Mouse (Mus musculus) MEL (cell line): ENCODE measurements around the gene Cwh43. TPM values are rescaled to one million over a fixed set of nuclear protein-coding genes. Genes with fewer than 3 reads are reported as not detected.

Source experiments
- DNase-seq: peaks from one replicate; pipeline ENCODE4 v3.0.0; 2011; ENCODE audit warnings: low read depth, low spot score
- H3K27ac ChIP-seq: 2 replicates; pipeline ENCODE4 v1.5.1; 2012; ENCODE audit warnings: low read depth, mild to moderate bottlenecking, control low read depth, low read length, moderate library complexity; ENCODE audit not compliant: control insufficient read depth
- H3K27me3 ChIP-seq, 2 experiments: fragments of 150-350 bp in 1 of 2; sonication (generic) in 1 of 2; 2 replicates each; pipeline ENCODE4 v1.6.1; 2012; ENCODE audit warnings: low read length in 2 of 2, mild to moderate bottlenecking in 2 of 2, improper control_type of control experiment in 1 of 2, moderate library complexity in 1 of 2; ENCODE audit not compliant: insufficient read depth in 2 of 2, control insufficient read depth in 1 of 2
- H3K36me3 ChIP-seq, 2 experiments: 2 replicates each; pipeline ENCODE4 v1.6.1; 2012 to 2014; ENCODE audit warnings: low read length in 2 of 2, improper control_type of control experiment in 1 of 2, inconsistent platforms in 1 of 2, mild to moderate bottlenecking in 1 of 2; ENCODE audit not compliant: insufficient read depth in 2 of 2, control insufficient read depth in 1 of 2
- H3K4me1 ChIP-seq, 2 experiments: fragments of 150-350 bp in 1 of 2; sonication (generic) in 1 of 2; 2 replicates each; pipeline ENCODE4 v1.6.1; 2012; ENCODE audit warnings: low read length in 2 of 2, improper control_type of control experiment in 1 of 2, mild to moderate bottlenecking in 1 of 2; ENCODE audit not compliant: insufficient read depth in 2 of 2, control insufficient read depth in 1 of 2
- H3K4me3 ChIP-seq, 2 experiments: fragments of 150-350 bp in 1 of 2; sonication (generic) in 1 of 2; 2 replicates each; pipeline ENCODE4 v1.5.1; 2012; ENCODE audit warnings: low read depth in 2 of 2, low read length in 2 of 2, mild to moderate bottlenecking in 2 of 2, moderate library complexity in 2 of 2, control low read depth in 1 of 2, improper control_type of control experiment in 1 of 2; ENCODE audit not compliant: control insufficient read depth in 1 of 2, insufficient read depth in 1 of 2
- H3K79me2 ChIP-seq: 2 replicates; pipeline ENCODE4 v1.6.1; 2012; ENCODE audit warnings: mild to moderate bottlenecking, low read length, moderate library complexity; ENCODE audit not compliant: control insufficient read depth, poor library complexity, insufficient read depth
- H3K9ac ChIP-seq: 2 replicates; pipeline ENCODE4 v1.6.1; 2012; ENCODE audit warnings: low read depth, mild to moderate bottlenecking, control low read depth, low read length, moderate library complexity; ENCODE audit not compliant: control insufficient read depth, poor library complexity, severe bottlenecking
- H3K9me3 ChIP-seq: fragments of 150-350 bp; sonication (generic); replicated peaks from 2 replicates; pipeline ENCODE4 v1.6.1; 2012; ENCODE audit warnings: mild to moderate bottlenecking, low read length, improper control_type of control experiment, moderate library complexity; ENCODE audit not compliant: insufficient read depth
- CTCF ChIP-seq, 3 experiments: IDR thresholded peaks in 2 of 3; conservative IDR thresholded peaks in 1 of 3; 2 replicates each; pipeline ENCODE4 v1.5.1; 2011 to 2012; ENCODE audit warnings: low read length in 3 of 3, low read depth in 2 of 3, mild to moderate bottlenecking in 2 of 3, improper control_type of control experiment in 1 of 3, inconsistent platforms in 1 of 3, mixed read lengths in 1 of 3, moderate library complexity in 1 of 3; ENCODE audit not compliant: control insufficient read depth in 1 of 3, insufficient read depth in 1 of 3, poor library complexity in 1 of 3, severe bottlenecking in 1 of 3
- EP300 ChIP-seq, 2 experiments: IDR thresholded peaks; 2 replicates each; pipeline ENCODE4 v1.6.1; 2011; ENCODE audit warnings: improper control_type of control experiment in 2 of 2, low read length in 2 of 2, low read depth in 1 of 2, mild to moderate bottlenecking in 1 of 2
- GATA1 ChIP-seq: IDR thresholded peaks from 2 replicates; pipeline ENCODE4 v1.6.1; 2011; ENCODE audit warnings: low read depth, low read length, improper control_type of control experiment
- HCFC1 ChIP-seq: IDR thresholded peaks from 2 replicates; pipeline ENCODE4 v1.6.1; 2012; ENCODE audit warnings: low read depth, mild to moderate bottlenecking, inconsistent platforms, low read length, improper control_type of control experiment, moderate library complexity
- MAFK ChIP-seq: IDR thresholded peaks from 2 replicates; pipeline ENCODE4 v1.6.1; 2011; ENCODE audit warnings: low read depth, mild to moderate bottlenecking, low read length, improper control_type of control experiment, borderline replicate concordance
- MYC ChIP-seq: IDR thresholded peaks from 2 replicates; pipeline ENCODE4 v1.6.1; 2011; ENCODE audit warnings: low read depth, mild to moderate bottlenecking, low read length, improper control_type of control experiment, moderate library complexity
- RCOR1 ChIP-seq: IDR thresholded peaks from 2 replicates; pipeline ENCODE4 v1.6.1; 2012; ENCODE audit warnings: low read depth, mild to moderate bottlenecking, inconsistent platforms, low read length, improper control_type of control experiment
- TCF12 ChIP-seq: IDR thresholded peaks from 2 replicates; pipeline ENCODE4 v1.6.1; 2014; ENCODE audit warnings: low read depth, mild to moderate bottlenecking, inconsistent platforms, low read length, improper control_type of control experiment, moderate library complexity
- ZNF384 ChIP-seq: IDR thresholded peaks from 2 replicates; pipeline ENCODE4 v1.6.1; 2012; ENCODE audit warnings: low read depth, mild to moderate bottlenecking, inconsistent platforms, low read length, improper control_type of control experiment
- polyA plus RNA-seq, 2 experiments: library from polyadenylated mRNA; stranded (reverse) in 1 of 2; unstranded in 1 of 2; fragments of >175 nt in 1 of 2; fragments of >200 nt in 1 of 2; gene quantifications; 2 replicates each; pipeline versions ENCODE4 v1.2.1 to v1.2.4; 2012; ENCODE audit warnings: low replicate concordance in 2 of 2, low read depth in 1 of 2; ENCODE audit not compliant: insufficient read length in 2 of 2, insufficient read depth in 1 of 2, missing spikeins in 1 of 2
- total RNA-seq: library from RNA; depleted of rRNA; stranded (reverse); fragments of 300-350 nt; gene quantifications from 2 replicates; pipeline ENCODE4 v1.2.3, GENCODE M21; 2012

Gene Cwh43
- total and polyA plus RNA-seq, 3 experiments: not detected

GRCm38 (mm10) chr5:73468462-73469433, 62.9 kb downstream of the Cwh43 start:
- Histone ChIP-seq H3K36me3 (peaks cover 0 to 21% of the 10 kb centered on the region in 2 experiments; a peak in 2 of 4 replicates), H3K27me3 (no peaks in the 10 kb centered on the region), H3K27ac (peak overlapping the region; percentile 36; the same call in 1 of the 2 replicates), H3K9ac (no peak overlapping the region), H3K4me3 (no peak overlapping the region), H3K4me1 (peaks cover 20 to 37% of the 10 kb centered on the region in 2 experiments), H3K9me3 (no peaks in the 10 kb centered on the region), H3K79me2 (no peaks in the 10 kb centered on the region)
- TF ChIP-seq TCF12 (peak; percentile 34; the same call in 1 of the 2 replicates), ZNF384 (0 out of 2 replicates have a peak, but pooled peaks have one; percentile 14), EP300 (IDR thresholded peaks at IDR 0.05; ENCODE audit: low read depth in 1 of 2, low read length in 2 of 2) (peak in 1 of 2 experiments; percentile 22; a peak in 2 of 4 replicates), RCOR1 (0 out of 2 replicates have a peak, but pooled peaks have one; percentile 10), HCFC1 (no peak), GATA1 (peak; percentile 56; the same call in 1 of the 2 replicates), MAFK (no peak)
- no peak for DNase-seq

- DNase-seq: no peak
- H3K4me3 ChIP-seq: no peak overlapping the region
- no peaks in the 10 kb centered on the region for H3K9me3 ChIP-seq
- no peak overlapping the region for H3K27ac ChIP-seq
- no peaks in the 10 kb centered on the region for H3K79me2 ChIP-seq
- no peaks in the 10 kb centered on the region for H3K27me3 ChIP-seq
- peaks cover 0 to 1% of the 10 kb centered on the region in 2 experiments; a peak in 2 of 4 replicates for H3K36me3 ChIP-seq
- no peak overlapping the region for H3K9ac ChIP-seq
- TF ChIP-seq MYC (no peak), CTCF (IDR thresholded peaks at IDR 0.05 in 2 of 3, conservative IDR thresholded peaks at IDR 0.05 in 1 of 3; ENCODE audit: control insufficient read depth in 1 of 3, insufficient read depth in 1 of 3, low read depth in 2 of 3, low read length in 3 of 3, poor library complexity in 1 of 3, severe bottlenecking in 1 of 3) (peak in 1 of 3 experiments; percentile 6; a peak in 1 of 6 replicates)
- peaks cover 0 to 2% of the 10 kb centered on the region in 2 experiments; a peak in 2 of 4 replicates for H3K4me1 ChIP-seq
Observed at GRCm38 (mm10) chr5:73474412-73475405, 68.8 kb downstream of the Cwh43 start.
